Comparison of ENCODE assay signal across 19 mouse cellular contexts in genomic region chr2:173035653-173036052, GRCm38 (mm10). TPM values are rescaled to one million over a fixed set of nuclear protein-coding genes. Genes with fewer than 3 reads are reported as not detected.
DNase-seq lines count a peak whose midpoint lies in the region; ATAC-seq and TF ChIP-seq lines count a peak whose summit lies in the region.
"Had no signal": no experiment of that assay in that cellular context is flagged by ENCODE, and none has a peak within 500 bp of the region (broad histone marks: within the 10 kb centered on the region; RNA-seq: fewer than 3 reads in every experiment).

No protein-coding gene starts in this region.

- no peak for ATAC-seq in forebrain, embryonic 15.5 days (replicated peaks)
- ATAC-seq in heart, postnatal 0 days (ENCODE audit: insufficient read depth, low read depth) = no peak
- ATAC-seq in megakaryocyte-erythroid progenitor cell, adult 5-6 weeks (replicated peaks; ENCODE audit: low FRiP score, low TSS enrichment, poor library complexity, severe bottlenecking) = peak; percentile 4
- ATAC-seq: midbrain, embryonic 13.5 days had no signal

- H3K4me3 ChIP-seq in forebrain, embryonic 10.5 days = no peak overlapping the region
- H3K4me3 ChIP-seq in forebrain, embryonic 15.5 days = no peak overlapping the region
- no peak overlapping the region for H3K4me3 ChIP-seq in heart, postnatal 0 days (ENCODE audit: low read depth, low read length)
- H3K4me3 ChIP-seq: embryonic facial prominence, embryonic 10.5 days; midbrain, embryonic 13.5 days had no signal

- H3K4me2 ChIP-seq in forebrain, embryonic 15.5 days (replicated peaks) = no peak overlapping the region
- H3K4me2 ChIP-seq in heart, postnatal 0 days (ENCODE audit: low read depth, low read length) = no peak overlapping the region
- H3K4me2 ChIP-seq: midbrain, embryonic 13.5 days had no signal

- H3K27ac ChIP-seq in forebrain, embryonic 10.5 days = peak overlapping the region; percentile 48; the same call in 1 of the 2 replicates
- H3K27ac ChIP-seq in forebrain, embryonic 15.5 days (replicated peaks) = no peak overlapping the region
- peak overlapping the region; percentile 30; the same call in 1 of the 2 replicates for H3K27ac ChIP-seq in heart, postnatal 0 days (ENCODE audit: low read depth)
- H3K27ac ChIP-seq: midbrain, embryonic 13.5 days had no signal

- peaks cover 60% of the 10 kb centered on the region for H3K36me3 ChIP-seq in forebrain, embryonic 10.5 days (replicated peaks)
- peaks cover 24% of the 10 kb centered on the region; the same call in 1 of the 2 replicates for H3K36me3 ChIP-seq in forebrain, embryonic 15.5 days
- H3K36me3 ChIP-seq in heart, postnatal 0 days (replicated peaks; ENCODE audit: control insufficient read depth, insufficient read depth, low read length) = peaks cover 49% of the 10 kb centered on the region

- no peaks in the 10 kb centered on the region for H3K9me3 ChIP-seq in forebrain, embryonic 10.5 days
- H3K9me3 ChIP-seq in forebrain, embryonic 15.5 days = no peaks in the 10 kb centered on the region
- no peaks in the 10 kb centered on the region for H3K9me3 ChIP-seq in heart, postnatal 0 days (replicated peaks; ENCODE audit: control insufficient read depth, low read length)
- H3K9me3 ChIP-seq: embryonic facial prominence, embryonic 10.5 days; midbrain, embryonic 13.5 days had no signal

- H3K4me1 ChIP-seq in forebrain, embryonic 10.5 days = peaks cover 16% of the 10 kb centered on the region; the same call in 1 of the 2 replicates
- no peaks in the 10 kb centered on the region for H3K4me1 ChIP-seq in forebrain, embryonic 15.5 days
- peaks cover 8% of the 10 kb centered on the region; the same call in 1 of the 2 replicates for H3K4me1 ChIP-seq in heart, postnatal 0 days (ENCODE audit: control insufficient read depth, insufficient read depth)
- H3K4me1 ChIP-seq: midbrain, embryonic 13.5 days had no signal

- no peaks in the 10 kb centered on the region for H3K27me3 ChIP-seq in forebrain, embryonic 10.5 days (ENCODE audit: poor library complexity, severe bottlenecking)
- H3K27me3 ChIP-seq in forebrain, embryonic 15.5 days = no peaks in the 10 kb centered on the region
- no peaks in the 10 kb centered on the region for H3K27me3 ChIP-seq in heart, postnatal 0 days (ENCODE audit: control insufficient read depth, insufficient read depth, low read length)
- H3K27me3 ChIP-seq: CH12.LX; midbrain, embryonic 13.5 days had no signal

- TF ChIP-seq EP300 in heart, postnatal 0 days (IDR thresholded peaks at IDR 0.05; ENCODE audit: low read depth) = no peak

- WGBS in forebrain, embryonic 10.5 days = 93% methylated on average over 5 of the region's 5 CpGs
- WGBS in forebrain, embryonic 15.5 days = 93% methylated on average over 5 of the region's 5 CpGs
- WGBS in heart, postnatal 0 days = 81% methylated on average over 5 of the region's 5 CpGs

- no peak for DNase-seq in forebrain, embryonic 10.5 days (ENCODE audit: extremely low spot score, low spot score)
- no peak for DNase-seq in heart, postnatal 0 days (ENCODE audit: low spot score)
- no peak for DNase-seq in heart, adult 18-20 months
- DNase-seq in spleen, postnatal 10 days (ENCODE audit: low spot score in 2 of 2) = peak; percentile 56 to 61
- no peak for DNase-seq in spleen, postnatal 14 days (ENCODE audit: low spot score in 2 of 2)
- DNase-seq in frontal cortex, postnatal 14 days (ENCODE audit: low spot score in 2 of 2) = no peak
- DNase-seq: adrenal gland, postnatal 10 days; cerebellum, adult 18-20 months; cerebellum, postnatal 36 days; gastrocnemius, postnatal 10 days; kidney, adult 8-10 months; kidney, postnatal 25 days; layer of hippocampus, adult 9-11 months; lung, adult 18-20 months had no signal

- TF ChIP-seq CTCF in heart, postnatal 0 days (IDR thresholded peaks at IDR 0.05; ENCODE audit: low read depth) = no peak

- H3K9ac ChIP-seq in forebrain, embryonic 15.5 days (replicated peaks) = no peak overlapping the region
- no peak overlapping the region for H3K9ac ChIP-seq in heart, postnatal 0 days (replicated peaks; ENCODE audit: low read depth, low read length)
- H3K9ac ChIP-seq: midbrain, embryonic 13.5 days had no signal

RNA-seq across cellular contexts. Expression of gene Rbm38, which starts 15.4 kb away (rescaled TPM):
- 119 and 123 TPM in 2 replicates for polyA plus RNA-seq in forebrain, embryonic 10.5 days (2016; fragmentation: Nextera tagmentation; extraction: Ambion mirVana)
- polyA plus RNA-seq in forebrain, embryonic 15.5 days (2015; fragmentation: Nextera tagmentation; extraction: Ambion mirVana) = 24.0 and 27.4 TPM in 2 replicates
- 85.0 and 119 TPM in 2 replicates for total RNA-seq in heart, postnatal 0 days (2014; rRNA removed; ENCODE audit: low replicate concordance)
- 122 and 135 TPM in 2 replicates for polyA plus RNA-seq in heart, postnatal 0 days (2015; fragmentation: Nextera tagmentation; extraction: Ambion mirVana)
- 100 to 1,000 TPM; 171 to 173 TPM for total RNA-seq in heart, adult 18-20 months (2021)
- 191 and 218 TPM in 2 replicates for total RNA-seq in megakaryocyte-erythroid progenitor cell, adult 5-6 weeks (2014; fragmentation: Nextera tagmentation)
- total RNA-seq in megakaryocyte-erythroid progenitor cell, adult 5-6 weeks (2017) = 38.9 and 116 TPM in 2 replicates

RNA-seq across cellular contexts. Expression of gene Rae1, which starts 35.7 kb away (rescaled TPM):
- polyA plus RNA-seq in forebrain, embryonic 10.5 days (2016; fragmentation: Nextera tagmentation; extraction: Ambion mirVana) = 168 TPM in 2 replicates
- polyA plus RNA-seq in forebrain, embryonic 15.5 days (2015; fragmentation: Nextera tagmentation; extraction: Ambion mirVana) = 162 and 163 TPM in 2 replicates
- total RNA-seq in heart, postnatal 0 days (2014; rRNA removed; ENCODE audit: low replicate concordance) = 80.2 and 83.4 TPM in 2 replicates
- 70.5 and 76.7 TPM in 2 replicates for polyA plus RNA-seq in heart, postnatal 0 days (2015; fragmentation: Nextera tagmentation; extraction: Ambion mirVana)
- total RNA-seq in heart, adult 18-20 months (2021) = 10 to 100 TPM; 21.5 to 21.8 TPM
- 142 and 149 TPM in 2 replicates for total RNA-seq in megakaryocyte-erythroid progenitor cell, adult 5-6 weeks (2014; fragmentation: Nextera tagmentation)
- 79.4 and 102 TPM in 2 replicates for total RNA-seq in megakaryocyte-erythroid progenitor cell, adult 5-6 weeks (2017)

RNA-seq across cellular contexts. Expression of gene Spo11, which starts 58.2 kb away (rescaled TPM):
- 0.42 and 0.73 TPM in 2 replicates for polyA plus RNA-seq in forebrain, embryonic 10.5 days (2016; fragmentation: Nextera tagmentation; extraction: Ambion mirVana)
- 0.46 and 0.97 TPM in 2 replicates for polyA plus RNA-seq in forebrain, embryonic 15.5 days (2015; fragmentation: Nextera tagmentation; extraction: Ambion mirVana)
- 19.1 TPM in 1 of 2 replicates, not detected in the other for total RNA-seq in heart, postnatal 0 days (2014; rRNA removed; ENCODE audit: low replicate concordance)
- polyA plus RNA-seq in heart, postnatal 0 days (2015; fragmentation: Nextera tagmentation; extraction: Ambion mirVana) = 0.18 TPM in 1 of 2 replicates, not detected in the other
- total RNA-seq in heart, adult 18-20 months (2021) = not detected
- 2.1 and 2.6 TPM in 2 replicates for total RNA-seq in megakaryocyte-erythroid progenitor cell, adult 5-6 weeks (2014; fragmentation: Nextera tagmentation)
- total RNA-seq in megakaryocyte-erythroid progenitor cell, adult 5-6 weeks (2017) = 0.53 TPM in 1 of 2 replicates, not detected in the other
- total RNA-seq: adrenal gland, postnatal 10 days; gastrocnemius, postnatal 10 days had no signal

Comparison
In these comparisons a context has a peak if more than half of its experiments do, and no peak if none do; other contexts are left out.
1. DNase-seq: peak in spleen, postnatal 10 days (2 of 2); none in forebrain, embryonic 10.5 days (single experiment), heart, postnatal 0 days (single experiment), heart, adult 18-20 months (0 of 2), spleen, postnatal 14 days (0 of 2) and frontal cortex, postnatal 14 days (0 of 2).